Mouse (Mus musculus): Measurements from ENCODE around the gene Igfbp7. TPM values are rescaled to one million over a fixed set of nuclear protein-coding genes. Genes with fewer than 3 reads are reported as not detected.
A peak's percentile ranks its signal among the peaks of the same experiment; 100 is the strongest.

Igfbp7 gene
- polyA plus RNA-seq, 1 experiment from 2014 or later, result 52.8 TPM

DNA sequence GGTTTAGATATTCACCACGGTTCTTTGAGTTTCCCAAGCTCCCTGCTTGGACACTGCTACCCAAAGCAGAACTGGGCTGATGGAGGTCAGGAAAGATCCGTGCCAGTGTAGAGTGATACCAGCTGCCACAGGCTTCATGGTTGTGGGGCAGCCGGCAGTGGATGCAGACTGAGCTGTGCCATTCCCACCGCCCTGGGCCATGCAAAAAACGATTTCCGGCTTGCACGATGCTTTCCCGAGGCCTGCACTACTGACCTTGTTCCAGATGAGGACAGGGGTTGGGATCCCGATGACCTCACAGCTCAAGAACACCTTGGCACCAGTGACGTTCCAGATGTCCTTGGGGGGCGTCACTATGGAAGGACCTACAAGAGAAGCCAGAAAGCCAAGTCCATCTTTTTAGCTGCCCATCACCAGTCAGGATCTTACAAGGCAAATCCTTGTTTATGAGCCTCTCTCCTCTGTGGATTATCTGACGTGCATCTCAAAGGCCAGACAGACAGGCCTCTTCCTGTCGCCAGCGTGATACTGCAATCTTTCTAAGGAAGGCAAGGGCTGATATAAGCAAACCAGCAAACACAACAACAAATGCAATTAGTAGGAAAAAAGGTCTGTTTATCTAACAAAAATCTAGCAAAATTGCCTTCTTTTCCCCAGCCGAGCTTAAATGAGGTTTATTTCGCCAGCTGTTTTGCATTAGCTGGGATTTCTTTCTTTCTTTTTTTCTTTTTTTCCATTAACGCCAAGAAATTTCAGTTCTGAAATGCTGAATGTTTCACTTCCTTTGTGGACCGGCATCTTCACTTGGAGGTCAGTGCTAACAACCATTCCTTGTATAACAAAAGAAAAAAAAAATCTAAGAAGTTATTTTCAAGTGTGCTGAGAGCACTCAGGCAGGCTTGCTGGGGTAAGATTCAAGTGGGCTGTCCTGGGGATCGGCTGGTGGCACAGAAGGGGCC lies 52.3 kb downstream of the Igfbp7 start:
- Histone ChIP-seq H3K9me3 (ENCODE audit: control insufficient read depth, low read length) (no peaks in the 10 kb centered on the region), H3K36me3 (ENCODE audit: control insufficient read depth, insufficient read depth, low read length) (no peaks in the 10 kb centered on the region), H3K4me1 (ENCODE audit: control insufficient read depth, insufficient read depth, low read length) (0 out of 2 replicates have a peak, but pooled peaks cover 2% of the 10 kb centered on the region), H3K27ac (ENCODE audit: low read depth, low read length) (no peak overlapping the region), H3K9ac (replicated peaks; ENCODE audit: low read depth, low read length) (no peak overlapping the region; the same call in 1 of the 2 replicates), H3K27me3 (ENCODE audit: control insufficient read depth, insufficient read depth, low read length) (no peaks in the 10 kb centered on the region), H3K4me3 (ENCODE audit: low read depth, low read length) (no peak overlapping the region), H3K4me2 (ENCODE audit: low read depth, low read length) (no peak overlapping the region)
- no peak for ATAC-seq (ENCODE audit: low read depth)
- 87% methylated on average over 19 of the region's 19 CpGs for WGBS

DNA sequence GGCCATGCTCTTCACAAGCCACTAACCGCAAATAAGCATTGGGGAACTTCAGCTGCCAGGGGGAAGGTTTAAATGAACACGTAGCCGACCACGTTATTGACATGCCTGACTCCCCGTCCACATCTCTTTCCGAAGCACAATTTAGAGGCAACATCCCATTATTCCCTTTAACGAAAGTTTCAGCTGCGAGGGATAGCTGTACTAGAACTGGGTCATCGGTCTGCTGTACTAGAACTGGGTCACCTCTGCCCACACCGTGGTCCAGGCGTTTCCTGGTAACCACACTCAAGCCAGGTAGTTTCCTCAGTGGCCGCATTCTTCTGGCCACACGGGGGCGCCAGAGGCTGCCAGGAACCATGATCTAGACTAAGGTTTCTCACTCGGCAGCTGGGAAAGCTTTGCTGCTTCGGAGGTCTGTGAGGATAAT lies 53.5 kb downstream of the Igfbp7 start:
- Histone ChIP-seq H3K27me3 (ENCODE audit: control insufficient read depth, insufficient read depth, low read length) (no peaks in the 10 kb centered on the region), H3K27ac (ENCODE audit: low read depth, low read length) (no peak overlapping the region), H3K36me3 (ENCODE audit: control insufficient read depth, insufficient read depth, low read length) (peaks cover 6% of the 10 kb centered on the region), H3K4me2 (ENCODE audit: low read depth, low read length) (peak overlapping the region; percentile 41), H3K4me3 (ENCODE audit: low read depth, low read length) (peak overlapping the region; percentile 20; the same call in 1 of the 2 replicates), H3K9me3 (ENCODE audit: control insufficient read depth, low read length) (no peaks in the 10 kb centered on the region), H3K4me1 (ENCODE audit: control insufficient read depth, insufficient read depth, low read length) (0 out of 2 replicates have a peak, but pooled peaks cover 2% of the 10 kb centered on the region), H3K9ac (replicated peaks; ENCODE audit: low read depth, low read length) (no peak overlapping the region; the same call in 1 of the 2 replicates)
- ATAC-seq (ENCODE audit: low read depth), result peak; percentile 78
- WGBS, result 3% methylated on average over 16 of the region's 16 CpGs

DNA sequence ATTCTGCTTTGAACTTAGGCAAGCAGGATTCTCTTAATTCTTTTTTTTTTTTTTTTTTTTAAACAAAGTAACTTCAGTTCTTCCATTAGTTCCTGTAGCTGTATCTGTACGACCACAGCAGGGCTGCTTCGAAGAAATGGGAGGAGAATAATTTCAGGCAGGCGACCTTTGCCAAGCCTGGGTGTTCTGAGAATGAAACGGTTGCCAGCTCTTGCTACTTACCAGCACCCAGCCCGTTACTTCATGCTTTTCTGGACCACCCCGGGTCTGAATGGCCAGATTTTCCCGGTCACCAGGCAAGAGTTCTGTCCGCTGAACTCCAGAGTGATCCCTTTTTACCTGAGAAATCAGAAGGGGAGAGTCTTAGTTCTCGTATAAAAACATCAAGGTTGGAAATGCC lies 56.1 kb downstream of the Igfbp7 start:
- ATAC-seq (ENCODE audit: low read depth), result no peak
- H3K9me3 ChIP-seq (ENCODE audit: control insufficient read depth, low read length), result no peaks in the 10 kb centered on the region
- peaks cover 30% of the 10 kb centered on the region for H3K36me3 ChIP-seq (ENCODE audit: control insufficient read depth, insufficient read depth, low read length)
- WGBS, result 87% methylated on average over 9 of the region's 9 CpGs
- H3K4me1 ChIP-seq (ENCODE audit: control insufficient read depth, insufficient read depth, low read length), result 0 out of 2 replicates have a peak, but pooled peaks cover 2% of the 10 kb centered on the region
- no peak overlapping the region for H3K27ac ChIP-seq (ENCODE audit: low read depth, low read length)
- H3K4me2 ChIP-seq (ENCODE audit: low read depth, low read length), result no peak overlapping the region
- no peak overlapping the region for H3K4me3 ChIP-seq (ENCODE audit: low read depth, low read length)
- no peak overlapping the region for H3K9ac ChIP-seq (replicated peaks; ENCODE audit: low read depth, low read length)
- no peaks in the 10 kb centered on the region for H3K27me3 ChIP-seq (ENCODE audit: control insufficient read depth, insufficient read depth, low read length)

DNA sequence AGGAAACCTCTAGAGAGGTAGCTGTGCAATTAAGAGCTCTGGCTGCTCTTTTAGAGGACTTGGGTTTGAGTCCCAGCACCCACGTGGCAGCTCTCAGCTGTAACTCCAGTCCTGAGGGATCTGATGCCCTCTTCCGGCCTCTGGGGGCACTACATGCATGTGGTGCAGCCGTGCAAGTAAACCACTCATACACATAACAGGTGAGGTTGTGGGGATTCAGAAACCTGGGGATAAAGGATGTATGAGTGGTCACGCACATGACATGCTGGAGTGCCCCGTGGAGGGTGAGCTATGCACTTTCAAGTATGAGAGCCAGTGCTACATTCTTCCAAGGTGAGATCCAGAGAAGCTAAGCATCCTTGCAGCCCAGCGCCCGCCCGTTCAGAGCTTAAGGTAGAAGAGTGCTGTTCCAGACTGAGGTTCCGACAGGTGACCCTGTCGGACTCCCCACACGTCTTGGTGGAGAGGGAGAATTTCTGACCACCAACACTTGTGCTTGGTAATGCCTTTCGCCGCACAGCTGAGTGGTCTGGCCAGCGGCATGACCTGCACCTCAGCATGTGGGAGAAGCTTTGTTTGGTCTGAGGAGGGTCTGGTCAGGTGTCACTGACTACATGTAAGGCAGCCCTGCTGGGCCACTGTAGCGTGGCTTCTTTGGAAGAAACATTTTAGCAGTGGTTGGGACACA lies 57.7 kb downstream of the Igfbp7 start:
- Histone ChIP-seq H3K27ac (ENCODE audit: low read depth, low read length) (no peak overlapping the region), H3K4me1 (ENCODE audit: control insufficient read depth, insufficient read depth, low read length) (0 out of 2 replicates have a peak, but pooled peaks cover 2% of the 10 kb centered on the region), H3K4me3 (ENCODE audit: low read depth, low read length) (no peak overlapping the region), H3K36me3 (ENCODE audit: control insufficient read depth, insufficient read depth, low read length) (peaks cover 37% of the 10 kb centered on the region), H3K4me2 (ENCODE audit: low read depth, low read length) (no peak overlapping the region), H3K9ac (replicated peaks; ENCODE audit: low read depth, low read length) (no peak overlapping the region), H3K9me3 (ENCODE audit: control insufficient read depth, low read length) (no peaks in the 10 kb centered on the region), H3K27me3 (ENCODE audit: control insufficient read depth, insufficient read depth, low read length) (no peaks in the 10 kb centered on the region)
- 93% methylated on average over 15 of the region's 15 CpGs for WGBS
- no peak for ATAC-seq (ENCODE audit: low read depth)

DNA sequence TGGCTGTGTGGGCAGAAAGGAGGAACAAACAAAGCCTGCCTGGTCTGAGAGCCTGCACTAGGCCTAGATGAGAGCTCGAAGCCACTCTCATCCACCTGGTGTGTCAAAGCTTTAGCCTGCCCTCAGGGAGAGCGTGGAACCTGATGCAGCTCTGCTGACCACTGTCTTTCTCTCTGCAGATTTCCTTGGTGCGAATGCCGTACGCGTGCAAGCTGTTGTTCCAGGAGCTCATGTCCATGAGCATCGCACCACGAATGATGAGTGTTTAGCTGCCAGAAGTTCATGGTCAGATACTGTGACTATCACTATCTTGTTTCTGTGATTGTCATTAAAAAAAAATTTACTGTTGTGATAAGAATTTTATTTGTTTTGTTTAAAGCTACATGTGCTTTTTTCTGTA lies 58.9 kb downstream of the Igfbp7 start:
- Histone ChIP-seq H3K36me3 (ENCODE audit: control insufficient read depth, insufficient read depth, low read length) (peaks cover 45% of the 10 kb centered on the region), H3K4me3 (ENCODE audit: low read depth, low read length) (no peak overlapping the region), H3K27ac (ENCODE audit: low read depth, low read length) (no peak overlapping the region), H3K27me3 (ENCODE audit: control insufficient read depth, insufficient read depth, low read length) (no peaks in the 10 kb centered on the region), H3K9ac (replicated peaks; ENCODE audit: low read depth, low read length) (no peak overlapping the region), H3K4me2 (ENCODE audit: low read depth, low read length) (no peak overlapping the region), H3K4me1 (ENCODE audit: control insufficient read depth, insufficient read depth, low read length) (no peaks in the 10 kb centered on the region), H3K9me3 (ENCODE audit: control insufficient read depth, low read length) (no peaks in the 10 kb centered on the region)
- 95% methylated on average over 8 of the region's 8 CpGs for WGBS
- no peak for ATAC-seq (ENCODE audit: low read depth)

DNA sequence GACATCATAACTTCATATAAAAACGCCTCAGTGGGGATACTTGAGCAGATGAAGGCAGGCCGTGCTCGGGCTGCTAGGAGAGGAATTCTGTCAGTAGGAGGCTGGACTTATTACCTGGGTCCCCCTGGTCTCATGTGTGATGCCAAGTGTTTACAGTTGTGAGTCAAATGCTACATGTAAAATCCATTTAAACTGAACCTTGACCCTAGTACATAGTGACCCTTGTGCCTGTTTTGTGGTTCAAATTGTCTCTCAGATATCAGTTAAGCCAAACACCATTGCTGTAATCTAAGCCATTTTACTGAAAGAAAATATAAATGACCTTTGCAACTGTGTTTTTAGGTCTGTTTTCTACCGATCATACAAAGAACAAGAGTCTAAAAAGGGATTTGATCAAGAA lies 67.8 kb downstream of the Igfbp7 start:
- H3K9ac ChIP-seq (replicated peaks; ENCODE audit: low read depth, low read length), result no peak overlapping the region
- peaks cover 55% of the 10 kb centered on the region for H3K36me3 ChIP-seq (ENCODE audit: control insufficient read depth, insufficient read depth, low read length)
- no peaks in the 10 kb centered on the region for H3K27me3 ChIP-seq (ENCODE audit: control insufficient read depth, insufficient read depth, low read length)
- H3K9me3 ChIP-seq (ENCODE audit: control insufficient read depth, low read length), result no peaks in the 10 kb centered on the region
- H3K27ac ChIP-seq (ENCODE audit: low read depth, low read length), result no peak overlapping the region
- 92% methylated on average over 4 of the region's 4 CpGs for WGBS
- H3K4me2 ChIP-seq (ENCODE audit: low read depth, low read length), result no peak overlapping the region
- H3K4me1 ChIP-seq (ENCODE audit: control insufficient read depth, insufficient read depth, low read length), result no peaks in the 10 kb centered on the region
- H3K4me3 ChIP-seq (ENCODE audit: low read depth, low read length), result no peak overlapping the region
- ATAC-seq (ENCODE audit: low read depth), result no peak

DNA sequence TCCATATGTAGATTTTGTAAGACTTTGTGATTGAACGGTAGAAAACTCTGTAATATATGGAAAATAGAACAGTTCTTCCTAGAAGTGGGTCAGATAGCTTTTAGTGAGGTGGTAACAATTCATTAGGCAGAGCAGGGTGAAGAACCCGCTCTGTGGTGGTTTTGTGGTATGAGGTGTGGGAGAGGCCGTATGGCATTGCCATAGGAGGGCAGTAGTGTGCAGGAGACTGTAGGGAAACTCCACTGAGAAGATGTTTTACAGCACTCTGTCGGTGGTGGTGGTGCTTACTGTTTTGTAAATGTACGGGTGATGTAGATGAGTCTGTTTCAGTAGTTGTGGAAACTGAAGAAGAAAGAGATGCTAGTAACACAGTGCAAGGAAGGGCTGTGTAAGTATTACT lies 77.7 kb downstream of the Igfbp7 start:
- no peaks in the 10 kb centered on the region for H3K4me1 ChIP-seq (ENCODE audit: control insufficient read depth, insufficient read depth, low read length)
- H3K4me2 ChIP-seq (ENCODE audit: low read depth, low read length), result no peak overlapping the region
- no peak for ATAC-seq (ENCODE audit: low read depth)
- no peak overlapping the region for H3K27ac ChIP-seq (ENCODE audit: low read depth, low read length)
- H3K4me3 ChIP-seq (ENCODE audit: low read depth, low read length), result no peak overlapping the region
- peaks cover 55% of the 10 kb centered on the region for H3K36me3 ChIP-seq (ENCODE audit: control insufficient read depth, insufficient read depth, low read length)
- H3K9me3 ChIP-seq (ENCODE audit: control insufficient read depth, low read length), result no peaks in the 10 kb centered on the region
- H3K27me3 ChIP-seq (ENCODE audit: control insufficient read depth, insufficient read depth, low read length), result no peaks in the 10 kb centered on the region
- 82% methylated on average over 5 of the region's 5 CpGs for WGBS
- no peak overlapping the region for H3K9ac ChIP-seq (replicated peaks; ENCODE audit: low read depth, low read length)

DNA sequence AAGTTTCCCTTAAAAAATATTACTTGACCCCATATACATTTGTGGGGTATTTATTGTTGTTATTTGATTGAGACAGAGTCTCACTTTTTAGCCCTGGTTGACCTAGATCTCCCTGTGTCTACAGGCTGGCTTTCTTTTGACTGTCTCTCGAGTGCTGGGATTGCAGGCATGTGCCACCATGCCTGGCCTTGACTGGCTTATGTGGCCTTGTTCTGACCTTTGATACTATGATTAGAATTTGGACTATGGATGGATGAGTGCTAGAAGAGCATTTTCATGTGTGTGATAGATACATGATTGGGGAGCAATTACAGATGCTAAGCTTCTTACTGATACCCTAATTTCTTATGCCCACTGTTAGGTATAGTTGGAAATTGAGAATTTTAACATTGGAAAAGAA lies 82.9 kb downstream of the Igfbp7 start:
- Histone ChIP-seq H3K4me1 (ENCODE audit: control insufficient read depth, insufficient read depth, low read length) (no peaks in the 10 kb centered on the region), H3K9me3 (ENCODE audit: control insufficient read depth, low read length) (no peaks in the 10 kb centered on the region), H3K27me3 (ENCODE audit: control insufficient read depth, insufficient read depth, low read length) (no peaks in the 10 kb centered on the region), H3K36me3 (ENCODE audit: control insufficient read depth, insufficient read depth, low read length) (peaks cover 69% of the 10 kb centered on the region), H3K27ac (ENCODE audit: low read depth, low read length) (no peak overlapping the region), H3K9ac (replicated peaks; ENCODE audit: low read depth, low read length) (no peak overlapping the region), H3K4me2 (ENCODE audit: low read depth, low read length) (no peak overlapping the region), H3K4me3 (ENCODE audit: low read depth, low read length) (no peak overlapping the region)
- ATAC-seq (ENCODE audit: low read depth), result no peak
- WGBS, result 88% methylated on average over 1 of the region's 1 CpGs

DNA sequence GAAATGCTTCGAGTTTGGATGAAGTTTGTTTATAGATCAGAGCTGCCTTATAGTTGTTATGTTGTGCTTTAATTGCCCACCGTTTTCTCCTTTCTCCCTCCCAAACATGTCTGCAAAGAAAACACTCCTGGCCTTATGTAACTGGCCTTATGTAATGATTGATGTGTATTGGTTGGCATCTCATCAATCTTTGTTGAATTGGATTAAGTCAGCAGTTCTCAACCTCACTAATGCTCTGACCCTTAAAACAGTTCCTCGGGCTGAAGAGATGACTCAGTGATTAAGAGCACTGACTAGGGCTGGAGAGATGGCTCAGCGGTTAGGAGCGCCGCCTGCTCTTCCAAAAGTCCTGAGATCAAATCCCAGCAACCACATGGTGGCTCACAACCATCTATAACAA lies 92.9 kb downstream of the Igfbp7 start:
- ATAC-seq (ENCODE audit: low read depth), result no peak
- peaks cover 28% of the 10 kb centered on the region for H3K36me3 ChIP-seq (ENCODE audit: control insufficient read depth, insufficient read depth, low read length)
- H3K9me3 ChIP-seq (ENCODE audit: control insufficient read depth, low read length), result no peaks in the 10 kb centered on the region
- no peak overlapping the region for H3K9ac ChIP-seq (replicated peaks; ENCODE audit: low read depth, low read length)
- no peaks in the 10 kb centered on the region for H3K27me3 ChIP-seq (ENCODE audit: control insufficient read depth, insufficient read depth, low read length)
- WGBS, result 92% methylated on average over 6 of the region's 6 CpGs
- H3K4me2 ChIP-seq (ENCODE audit: low read depth, low read length), result no peak overlapping the region
- no peak overlapping the region for H3K4me3 ChIP-seq (ENCODE audit: low read depth, low read length)
- peaks cover 8% of the 10 kb centered on the region; the same call in 1 of the 2 replicates for H3K4me1 ChIP-seq (ENCODE audit: control insufficient read depth, insufficient read depth, low read length)
- no peak overlapping the region for H3K27ac ChIP-seq (ENCODE audit: low read depth, low read length)

Measured in neural tube, embryonic 14.5 days (tissue).